Mouse (Mus musculus) right cerebral cortex, adult 18-20 months (tissue): ENCODE data around the gene Tmem108.
A peak's percentile ranks its signal among the peaks of the same experiment; 100 is the strongest.

ENCODE experiments used
- DNase-seq: peaks from one replicate; pipeline ENCODE4 v3.0.0; 2022; ENCODE audit warnings: mixed read lengths

Tmem108 gene

DNA sequence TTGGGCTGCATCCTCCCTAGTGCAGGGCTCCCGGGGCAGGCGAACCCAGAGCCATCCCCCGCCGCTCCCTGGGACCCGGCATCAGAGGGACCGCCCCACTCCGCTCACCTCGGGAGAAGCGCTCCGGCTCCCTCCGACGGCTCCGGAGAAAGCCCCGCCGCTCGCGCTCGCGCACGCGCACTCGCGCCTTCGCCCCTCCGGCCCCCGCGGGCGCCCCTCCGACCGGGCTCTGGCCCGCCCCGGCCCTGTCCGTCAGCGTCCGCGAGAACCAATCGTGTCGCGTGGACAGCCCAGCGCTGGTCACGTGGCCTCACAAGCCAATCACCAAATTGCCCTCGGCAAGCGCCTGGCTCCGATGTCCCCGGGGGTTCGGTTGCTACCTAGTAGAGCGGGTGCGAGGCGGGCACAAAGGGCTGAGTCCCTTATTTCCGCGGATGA is at the start of gene Tmem108:
Gene Tmem108 (minus strand): TSS at position 191 of the 438 bp plus-strand sequence.
- peak; percentile 95 for DNase-seq

DNA sequence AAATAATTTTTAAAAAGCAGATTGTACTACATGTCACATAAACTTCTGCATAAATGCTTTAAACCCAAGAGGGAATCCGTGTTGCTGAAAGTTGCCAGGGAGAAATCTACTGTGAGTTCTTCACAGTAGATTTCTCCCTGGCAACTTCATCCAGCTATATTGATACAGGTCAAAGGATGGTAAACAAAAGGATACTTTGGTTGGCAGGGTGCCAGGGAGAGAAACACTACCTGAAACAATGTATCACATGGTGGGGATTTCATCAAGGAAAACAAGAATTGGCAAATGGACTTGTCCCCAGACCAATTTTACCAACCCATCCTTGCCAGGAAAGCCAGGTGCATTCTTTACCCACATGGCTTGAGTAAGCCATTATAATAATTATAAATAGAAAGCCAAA is 27.4 kb upstream of the Tmem108 start:
- DNase-seq, result no peak

DNA sequence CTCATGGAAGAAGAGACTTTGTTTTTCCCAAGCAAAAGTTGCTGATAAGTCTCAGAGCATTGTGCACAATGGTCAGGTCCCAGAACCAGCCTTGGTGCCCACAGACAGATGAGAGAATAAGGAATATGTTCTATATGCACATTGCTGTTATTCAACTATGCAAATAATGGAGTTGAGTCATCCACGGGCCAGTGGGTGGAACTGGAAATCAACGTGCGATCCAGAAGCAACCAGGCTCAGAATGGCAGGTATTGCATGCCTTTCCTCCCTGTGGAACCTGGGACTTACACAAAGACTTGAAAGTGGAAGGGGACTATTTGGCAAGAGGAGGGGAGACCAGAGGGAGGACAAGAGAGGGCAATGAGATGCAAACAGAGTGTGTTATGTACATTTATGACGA is 22.5 kb upstream of the Tmem108 start:
- DNase-seq, result peak; percentile 52

DNA sequence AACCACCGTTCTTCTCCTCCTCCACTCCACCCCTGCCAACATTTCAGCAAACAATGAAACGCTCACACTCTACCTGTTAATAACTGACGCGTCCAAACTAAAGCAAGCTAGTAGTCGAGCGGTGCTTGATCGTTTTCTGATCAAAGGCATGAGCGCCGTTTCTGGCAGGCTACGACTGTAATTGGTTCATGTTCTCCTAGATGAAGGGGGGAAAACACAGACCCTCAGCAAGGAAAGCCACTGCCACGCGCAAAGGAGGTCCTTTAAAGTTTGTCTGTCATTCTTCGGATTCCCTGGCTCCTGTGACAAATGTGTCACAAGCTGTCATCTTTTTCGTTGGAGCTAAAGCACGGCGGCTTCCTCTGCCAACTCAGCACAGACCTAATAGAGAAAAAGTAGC is 21.6 kb upstream of the Tmem108 start:
- no peak for DNase-seq

DNA sequence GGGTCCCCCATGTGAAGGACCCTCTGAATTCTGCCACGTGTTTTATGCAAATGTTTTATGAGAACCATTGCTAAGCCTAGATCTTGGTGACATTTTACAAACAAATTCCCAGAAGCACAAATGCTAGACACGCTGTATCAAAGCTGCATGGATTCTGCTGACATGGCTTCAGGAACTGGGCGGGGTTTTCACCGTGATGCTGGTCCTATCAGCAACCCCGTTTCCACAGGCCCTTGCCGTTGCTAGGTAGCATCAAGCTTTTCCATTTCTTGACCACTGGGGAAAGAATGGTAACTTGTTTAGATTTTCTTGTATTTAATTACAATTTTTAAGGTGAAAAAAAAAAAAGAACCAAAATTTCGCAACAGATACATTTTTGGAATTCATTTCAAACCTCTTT is 20.7 kb upstream of the Tmem108 start:
- DNase-seq, result no peak

DNA sequence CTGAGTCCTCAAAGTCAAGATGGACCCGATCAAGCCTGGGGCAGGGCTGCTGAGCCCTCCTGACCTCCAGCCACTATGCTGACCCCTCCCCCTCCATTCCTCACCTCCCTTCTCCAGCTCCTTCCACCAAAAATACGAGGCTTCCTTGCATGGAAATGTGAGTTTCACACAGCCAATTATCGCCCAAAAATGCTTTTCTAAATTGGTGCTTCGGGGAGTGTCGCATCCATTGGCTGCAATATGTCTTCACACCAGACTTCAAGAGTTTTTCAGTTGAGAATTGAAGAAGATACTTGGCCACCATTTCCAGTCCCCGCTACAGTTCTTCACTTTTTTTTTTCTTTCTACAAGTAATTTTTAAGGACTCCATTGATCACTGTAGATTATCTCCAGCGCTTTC is 19.8 kb upstream of the Tmem108 start:
- DNase-seq, result no peak

DNA sequence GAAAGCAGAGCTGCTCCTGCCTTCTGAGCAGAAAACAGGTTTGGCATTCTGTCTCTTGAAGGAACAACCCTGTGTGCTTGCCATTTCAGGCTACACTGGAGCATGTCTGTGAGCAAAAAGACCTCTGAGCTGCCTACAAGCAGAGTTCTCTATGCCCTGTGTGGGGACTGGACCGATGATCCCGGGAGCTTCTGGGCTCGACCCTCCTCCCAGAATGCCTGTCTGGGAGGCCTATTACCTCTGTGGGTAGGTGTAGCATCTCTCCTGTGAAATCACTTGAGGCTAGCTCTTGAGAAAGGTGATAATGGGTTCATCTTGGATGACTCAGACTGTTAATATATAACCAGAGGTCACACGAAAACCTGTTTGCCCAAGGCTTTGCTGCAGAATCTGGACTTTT is 19.0 kb upstream of the Tmem108 start:
- no peak for DNase-seq

DNA sequence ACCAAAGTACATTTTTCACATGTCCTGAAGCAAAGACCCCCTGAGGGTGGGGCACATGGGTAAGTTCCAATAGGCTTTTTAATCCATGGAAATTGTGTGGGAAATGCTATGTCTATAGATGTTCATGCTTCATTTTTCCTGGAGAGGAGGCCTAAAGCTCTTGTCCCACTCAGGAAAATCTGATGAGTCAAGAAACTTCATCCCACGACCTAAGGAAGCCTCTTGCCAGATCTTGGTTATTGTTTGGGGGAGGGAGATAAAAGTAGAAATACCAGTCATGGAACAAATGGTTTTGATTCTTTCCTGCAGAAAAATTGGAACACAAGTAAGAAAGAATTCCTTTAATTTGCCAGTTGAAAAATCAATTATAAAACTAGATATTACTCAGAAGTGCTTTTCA is 16.5 kb upstream of the Tmem108 start:
- peak; percentile 25 for DNase-seq

DNA sequence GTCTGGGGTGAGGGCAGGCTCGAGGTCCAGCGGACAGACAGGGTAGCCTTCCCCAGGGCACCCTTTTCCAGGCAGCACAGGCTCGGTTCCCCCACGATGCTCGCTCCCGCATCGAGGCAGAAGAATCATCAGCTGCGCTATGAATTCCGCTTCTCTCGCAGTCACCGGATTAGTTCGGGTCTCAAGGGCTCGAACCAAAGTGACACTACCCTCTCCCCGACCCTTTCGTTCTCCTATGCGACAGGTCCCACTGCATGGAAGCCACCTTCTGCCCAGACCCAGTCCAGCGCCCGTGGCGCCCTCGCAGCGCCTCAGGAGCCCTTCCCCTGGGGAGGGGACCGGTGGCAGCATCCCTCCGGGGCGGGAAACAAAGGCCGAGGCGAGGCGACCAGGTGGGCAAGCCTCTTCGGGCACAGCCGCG is 476 bp downstream of the Tmem108 start:
- DNase-seq, result no peak

DNA sequence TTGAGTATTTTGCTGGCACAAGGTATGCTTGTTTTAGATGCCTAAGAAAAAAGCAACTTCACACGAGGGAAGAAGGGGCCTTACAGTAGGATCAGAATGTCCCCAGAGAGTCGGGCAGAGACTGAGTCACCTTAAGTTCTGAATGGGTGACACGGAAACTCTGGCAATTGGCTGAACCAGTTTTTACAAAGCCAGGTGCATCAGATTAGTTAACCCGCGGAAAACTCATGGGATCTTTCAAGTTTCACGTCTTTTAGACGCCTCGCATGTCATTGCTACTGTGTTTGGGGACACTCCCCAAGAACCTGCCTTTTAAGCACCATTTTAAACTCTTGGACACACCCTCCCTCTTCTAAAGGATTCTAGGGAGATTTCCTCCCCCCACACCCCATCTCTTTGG is 1.3 kb downstream of the Tmem108 start:
- no peak for DNase-seq

DNA sequence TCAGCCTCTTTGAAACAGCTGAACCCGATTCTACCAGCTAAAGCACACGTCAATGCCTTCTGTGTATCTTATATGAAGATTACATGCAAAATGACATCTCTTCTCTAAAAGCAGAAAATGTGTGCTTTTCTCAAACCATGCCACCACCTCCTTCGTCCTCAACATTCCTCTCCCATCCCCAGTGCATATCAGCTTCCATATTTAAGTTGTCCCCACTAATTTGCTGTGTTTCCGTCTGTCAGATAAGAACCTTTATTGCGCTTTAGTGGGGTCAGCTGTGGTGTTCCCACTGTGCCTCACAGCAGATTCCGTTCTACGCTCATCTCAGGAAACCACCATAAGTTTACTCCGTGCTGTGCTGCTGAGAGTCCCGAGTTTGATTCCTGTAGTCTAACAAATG is 1.8 kb downstream of the Tmem108 start:
- no peak for DNase-seq

DNA sequence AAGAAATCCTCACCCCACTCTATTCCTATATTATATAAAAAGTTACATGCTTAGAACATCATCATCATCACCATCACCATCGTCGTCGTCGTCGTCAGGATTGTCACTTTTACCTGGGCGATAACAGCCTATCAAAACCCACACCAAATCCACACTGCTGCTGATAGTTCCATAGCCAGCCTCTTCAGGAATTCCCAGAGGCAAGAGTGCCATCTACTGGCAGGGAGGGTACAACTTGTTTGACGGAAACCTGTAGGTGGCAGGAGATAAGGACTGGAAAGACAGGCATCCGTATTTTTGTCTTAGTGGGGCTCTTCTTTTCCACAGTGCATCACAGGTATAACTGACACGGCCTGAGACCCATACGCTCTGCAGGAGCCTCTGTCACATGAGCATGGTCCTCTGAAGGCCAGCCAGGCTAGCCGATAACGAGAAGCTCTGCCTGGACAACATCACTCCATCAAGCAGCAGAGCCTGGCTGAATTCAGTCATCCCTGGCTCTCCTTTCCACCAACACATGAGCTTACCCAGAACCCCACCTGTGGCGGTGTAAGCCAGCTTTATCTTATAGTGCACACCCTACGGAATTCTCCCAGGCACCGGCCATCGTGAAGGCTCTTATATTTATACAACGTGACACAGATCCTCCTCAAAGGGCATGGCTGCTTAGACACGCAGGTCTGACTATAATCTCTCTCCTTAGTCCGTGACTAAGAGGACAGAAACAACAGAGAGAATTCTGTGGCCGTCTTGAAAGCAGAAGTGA is 2.5 kb downstream of the Tmem108 start:
- peak; percentile 84 for DNase-seq

DNA sequence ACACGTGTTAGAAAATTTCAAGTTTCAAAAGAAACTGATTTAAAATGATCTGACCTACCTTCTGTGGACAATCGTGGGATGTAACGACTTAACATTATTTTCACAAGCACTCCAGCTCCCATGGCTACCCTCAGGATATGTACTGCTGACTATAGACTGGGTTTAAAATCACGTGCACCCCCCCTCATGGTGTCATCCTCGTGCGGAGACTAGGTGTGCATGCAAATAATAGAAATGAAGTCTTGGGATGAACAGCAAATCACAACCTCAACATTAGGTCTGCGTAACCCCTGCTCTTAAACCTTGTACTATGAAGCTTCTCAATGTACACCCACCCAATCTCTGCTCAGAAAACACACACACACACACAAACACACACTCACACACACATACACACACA is 3.4 kb downstream of the Tmem108 start:
- no peak for DNase-seq

DNA sequence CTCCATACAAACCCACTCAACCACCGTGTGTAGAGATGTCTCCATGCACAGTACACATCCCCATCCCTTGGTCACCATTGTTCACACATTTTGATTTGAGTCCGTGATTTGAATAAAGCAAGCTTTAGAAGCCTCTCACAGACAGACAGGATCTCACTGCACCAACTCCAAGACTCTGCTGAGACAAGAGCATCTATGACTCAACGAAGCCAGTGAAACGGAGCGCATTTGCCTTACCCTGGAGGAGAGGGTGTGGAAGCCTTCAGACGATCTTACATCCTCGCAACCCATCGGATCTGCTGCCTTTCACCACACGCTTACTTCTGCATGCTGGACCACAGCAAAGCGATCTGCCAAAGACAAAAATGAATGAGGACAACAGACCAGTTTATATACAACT is 9.0 kb downstream of the Tmem108 start:
- DNase-seq, result no peak

DNA sequence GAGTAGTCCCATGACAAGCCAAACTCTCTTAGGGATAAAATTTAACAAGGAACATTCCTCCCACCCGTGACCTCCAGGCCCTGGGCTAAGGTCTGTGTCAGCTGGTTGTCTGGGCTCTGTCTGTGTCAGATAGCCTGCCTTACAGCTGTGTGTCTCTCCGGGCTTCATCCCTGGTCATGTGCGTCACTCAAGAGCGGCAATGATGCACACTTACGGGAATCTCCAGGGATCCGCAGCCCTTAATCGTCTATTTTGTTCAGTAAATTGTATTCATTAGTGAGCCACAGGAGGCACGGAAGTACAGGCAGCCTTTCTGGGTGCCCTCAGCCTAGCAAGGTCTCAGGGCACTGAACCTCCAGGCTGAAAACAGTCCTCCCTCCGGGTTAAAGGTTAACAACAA is 10.1 kb downstream of the Tmem108 start:
- DNase-seq, result no peak

DNA sequence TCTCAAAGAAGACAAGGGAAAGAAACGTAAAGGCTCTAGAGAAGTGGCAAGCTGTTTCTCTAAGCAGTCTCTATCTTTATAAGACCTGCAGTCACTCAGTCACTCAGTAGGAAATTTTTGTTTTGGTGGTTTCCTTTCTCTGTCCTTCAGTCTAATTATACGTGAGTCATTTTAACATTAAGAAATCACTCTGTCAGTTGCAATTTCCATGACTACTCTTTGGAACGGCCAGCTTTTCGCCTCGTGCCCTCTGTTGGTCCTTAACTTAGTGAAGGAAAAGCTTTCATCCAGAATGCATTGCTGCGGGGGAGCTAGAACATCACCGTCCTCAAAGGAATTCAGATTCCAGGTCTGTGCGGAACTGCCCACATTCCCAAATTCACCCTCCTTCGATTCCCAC is 11.1 kb downstream of the Tmem108 start:
- DNase-seq, result no peak

DNA sequence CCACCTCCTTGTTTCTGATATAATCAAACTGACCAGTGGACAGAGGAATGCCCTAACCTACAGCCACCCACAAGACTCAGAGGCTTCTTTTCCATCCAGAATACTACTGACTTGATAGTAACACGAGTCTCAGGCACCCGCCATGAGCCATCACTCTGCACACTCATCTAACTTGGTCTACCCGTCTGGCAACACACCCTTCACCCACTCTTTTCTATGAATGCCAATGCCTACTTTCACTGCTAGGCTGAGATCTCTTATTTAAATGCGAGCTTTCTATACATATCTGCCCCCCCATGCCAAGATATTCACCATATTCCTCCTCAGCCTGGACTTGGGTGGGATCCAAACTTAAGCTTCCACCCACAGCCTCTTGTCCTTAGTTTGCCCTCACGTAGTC is 15.0 kb downstream of the Tmem108 start:
- DNase-seq, result no peak

DNA sequence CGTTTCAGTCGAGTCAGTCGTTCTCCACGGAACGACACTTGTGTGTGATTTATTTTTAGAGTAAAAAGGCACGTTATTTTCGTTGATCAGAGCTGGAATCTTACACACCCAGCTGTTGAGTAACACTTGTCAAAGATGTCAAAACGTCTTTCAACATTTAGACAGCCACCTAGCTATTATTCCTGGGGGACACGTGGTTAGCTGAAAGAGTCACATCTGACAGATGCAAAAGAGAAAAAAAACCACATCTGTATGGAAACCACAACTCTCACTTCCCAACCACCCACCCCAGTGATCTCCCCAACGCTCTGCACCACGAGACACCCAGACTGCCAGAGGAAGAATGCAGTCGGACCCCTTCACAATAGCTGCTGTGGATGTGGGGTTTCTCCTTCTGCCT is 21.5 kb downstream of the Tmem108 start:
- no peak for DNase-seq

DNA sequence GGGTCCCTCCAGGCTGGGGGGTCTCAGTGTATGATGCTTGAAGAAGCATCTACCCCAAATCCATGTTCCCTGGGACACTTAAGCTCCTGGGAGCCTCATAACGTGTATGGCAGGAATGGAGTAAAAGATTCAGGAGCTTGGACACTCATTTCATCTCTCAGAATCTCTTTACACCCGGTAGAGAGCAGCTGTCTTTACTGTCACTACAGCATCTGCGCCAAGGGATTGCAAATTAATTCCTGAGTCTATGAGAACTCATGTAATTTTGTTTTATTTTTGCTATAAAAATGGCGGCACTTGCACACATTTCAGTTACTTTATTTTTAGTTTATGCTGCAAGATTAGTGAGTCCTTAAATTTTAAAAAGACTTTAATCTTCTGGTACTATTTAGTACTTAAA is 22.6 kb downstream of the Tmem108 start:
- no peak for DNase-seq

DNA sequence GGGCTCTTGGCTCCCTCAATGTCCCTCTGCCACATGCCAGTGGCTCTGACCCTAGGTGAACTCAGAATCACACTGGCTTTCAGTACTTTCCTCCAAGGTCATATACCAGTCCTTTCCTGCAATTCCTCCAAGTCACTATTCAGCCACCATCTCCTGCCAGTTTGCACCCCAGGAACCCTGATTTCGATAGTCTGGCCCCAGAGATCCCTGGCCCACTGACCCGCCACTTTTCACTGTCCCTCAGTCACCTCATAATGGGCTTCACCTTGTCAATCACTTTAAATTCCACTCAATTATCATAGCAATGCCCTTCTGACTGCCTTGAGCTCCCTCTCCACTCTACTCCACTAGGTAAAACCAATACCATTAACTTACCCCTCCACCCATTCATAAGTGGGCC is 31.9 kb downstream of the Tmem108 start:
- no peak for DNase-seq

DNA sequence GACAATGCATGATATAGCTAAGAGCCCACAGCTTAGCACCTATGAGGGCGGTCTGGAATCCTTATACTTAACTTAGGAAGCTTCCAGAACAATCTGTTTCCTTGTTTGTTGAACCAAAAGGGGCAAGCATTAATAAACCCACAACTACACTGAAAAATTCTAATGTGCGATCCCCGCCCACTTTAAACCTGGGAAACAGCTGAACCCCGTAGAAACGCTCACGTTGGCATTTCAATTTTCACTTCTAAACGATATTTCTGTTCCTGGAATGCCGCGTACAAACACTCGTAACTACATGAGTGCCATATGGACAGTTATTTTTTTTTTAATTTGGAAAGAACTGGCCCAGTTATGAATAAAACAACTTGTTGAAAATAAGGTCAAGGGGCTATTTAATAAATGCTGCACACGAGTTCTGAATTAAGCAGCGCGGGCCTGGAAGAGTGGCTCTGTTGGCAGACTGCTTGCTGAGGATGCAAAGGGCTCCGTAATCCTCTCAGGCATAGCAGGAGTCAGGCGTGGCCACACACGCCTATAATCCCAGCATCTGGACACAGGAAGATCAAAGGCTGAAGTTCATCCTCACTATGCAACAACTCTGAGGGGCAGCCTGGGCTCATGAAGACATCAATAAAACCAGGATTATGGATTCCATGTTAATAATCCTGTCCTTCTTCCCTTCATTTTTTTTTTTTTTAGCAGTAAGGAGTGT is 34.7 kb downstream of the Tmem108 start:
- no peak for DNase-seq

DNA sequence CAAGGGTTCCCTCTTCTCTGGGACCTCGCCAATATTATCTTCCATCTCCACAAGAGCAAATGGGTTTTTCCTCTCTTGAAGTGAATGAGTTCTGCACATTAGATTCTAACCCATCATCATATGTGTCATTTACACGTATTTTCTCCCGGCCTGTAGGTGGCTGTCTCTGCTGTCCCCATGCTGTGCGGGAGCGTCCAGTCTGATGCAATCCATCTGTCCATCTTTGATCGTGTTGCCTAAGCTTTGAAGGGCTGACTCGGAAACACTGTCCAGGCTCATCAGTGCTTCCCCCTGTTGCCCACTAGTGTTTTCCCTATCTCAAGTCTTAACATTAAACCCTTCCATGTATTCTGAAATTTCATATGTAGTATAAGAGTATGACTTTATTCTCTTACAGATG is 36.1 kb downstream of the Tmem108 start:
- no peak for DNase-seq

DNA sequence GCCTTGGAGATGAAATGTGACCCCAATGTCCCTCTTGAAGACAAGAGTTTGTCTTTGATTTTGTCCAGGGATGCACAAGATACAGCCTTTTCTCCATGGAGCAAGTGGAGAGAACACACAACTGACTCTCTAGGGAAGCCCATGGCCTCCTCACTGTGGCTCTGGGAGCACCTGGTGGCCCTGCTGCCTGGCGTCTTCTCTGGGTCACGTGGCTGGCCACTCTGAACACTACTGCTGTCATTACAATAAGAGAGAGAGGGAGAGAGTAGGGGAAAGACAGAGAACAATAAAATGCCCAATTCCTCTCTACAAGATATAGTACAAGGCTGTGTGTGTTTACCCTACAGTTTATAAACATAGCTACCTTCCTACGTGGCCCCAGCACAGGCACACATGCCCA is 40.2 kb downstream of the Tmem108 start:
- DNase-seq, result no peak

DNA sequence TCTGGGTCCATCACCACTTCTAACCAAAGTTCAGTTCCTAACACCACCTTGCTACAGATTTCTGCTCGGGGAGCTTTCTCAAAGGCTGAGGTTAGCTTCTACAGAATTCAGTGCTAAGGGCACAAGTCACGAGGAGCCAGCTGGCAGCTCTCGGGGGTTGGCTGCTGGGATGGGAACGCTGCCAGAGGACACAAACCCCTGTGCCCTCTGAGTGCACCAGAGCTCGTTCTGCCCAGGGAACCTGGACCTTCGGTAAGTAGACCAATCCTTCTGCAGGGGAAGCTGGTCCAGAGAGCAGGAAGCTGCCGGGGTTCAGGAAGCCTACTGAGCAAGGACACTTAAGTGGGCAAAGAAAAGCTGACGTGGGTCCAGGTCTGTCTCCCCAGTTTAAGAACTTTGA is 40.6 kb downstream of the Tmem108 start:
- DNase-seq, result no peak

DNA sequence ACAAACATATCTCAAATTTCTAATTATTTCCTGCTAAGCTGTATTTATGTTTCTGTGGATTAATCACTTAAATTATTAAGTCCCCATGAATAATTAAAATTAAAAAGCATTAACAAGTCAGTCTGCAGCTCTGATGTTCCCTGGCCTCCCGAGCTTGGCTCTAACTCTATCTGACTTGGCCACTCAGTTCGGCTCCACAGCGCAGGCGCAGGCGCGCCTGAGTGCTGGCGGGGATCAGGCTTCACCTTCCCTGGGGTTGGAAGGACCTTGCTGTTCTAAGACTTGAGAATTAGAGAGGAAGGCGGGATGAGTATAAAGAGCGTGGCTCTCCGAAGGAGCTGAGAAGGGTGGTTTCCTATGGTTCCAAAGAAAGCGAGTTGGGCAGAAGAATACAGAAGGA is 41.6 kb downstream of the Tmem108 start:
- no peak for DNase-seq
